8 mouse cellular contexts compared by ENCODE assay signal in genomic region chr16:4585642-4586530, GRCm38 (mm10). TPM values are rescaled to one million over a fixed set of nuclear protein-coding genes. Genes with fewer than 3 reads are reported as not detected.
DNase-seq lines count a peak whose midpoint lies in the region; ATAC-seq and TF ChIP-seq lines count a peak whose summit lies in the region.

No protein-coding gene starts in this region.

- H3K4me3 ChIP-seq in bone marrow macrophage, adult 2 months (ENCODE audit: insufficient read depth, low read length), result peak overlapping the region; percentile 66
- H3K4me3 ChIP-seq in hindbrain, embryonic 16.5 days (ENCODE audit: low read length), result peak overlapping the region; percentile 44
- H3K4me3 ChIP-seq in midbrain, postnatal 0 days (ENCODE audit: low read depth, low read length), result peak overlapping the region; percentile 56

- TF ChIP-seq CTCF in bone marrow macrophage, adult 2 months (IDR thresholded peaks at IDR 0.05; ENCODE audit: low read depth, low read length), result no peak
- TF ChIP-seq CTCF in midbrain, postnatal 0 days (IDR thresholded peaks at IDR 0.05), result no peak

- H3K27me3 ChIP-seq in hindbrain, embryonic 16.5 days (replicated peaks; ENCODE audit: control insufficient read depth, insufficient read depth, low read length), result no peaks in the 10 kb centered on the region
- no peaks in the 10 kb centered on the region for H3K27me3 ChIP-seq in midbrain, postnatal 0 days (ENCODE audit: insufficient read depth, low read length)

- peak overlapping the region; percentile 42; the same call in 1 of the 2 replicates for H3K27ac ChIP-seq in bone marrow macrophage, adult 2 months (ENCODE audit: insufficient read depth, low read depth, low read length)
- peak overlapping the region; percentile 31 for H3K27ac ChIP-seq in hindbrain, embryonic 16.5 days (ENCODE audit: low read depth, low read length)
- H3K27ac ChIP-seq in midbrain, postnatal 0 days (ENCODE audit: low read depth, low read length), result peak overlapping the region; percentile 62

- H3K9ac ChIP-seq in hindbrain, embryonic 16.5 days (ENCODE audit: low read depth, low read length), result peak overlapping the region; percentile 69
- H3K9ac ChIP-seq in midbrain, postnatal 0 days (replicated peaks; ENCODE audit: low read length, poor library complexity, severe bottlenecking), result peak overlapping the region; percentile 57

- peak; percentile 46 for DNase-seq in kidney, postnatal 10 days
- DNase-seq in kidney, adult 9 months, result no peak
- no peak for DNase-seq in midbrain, postnatal 0 days (ENCODE audit: low spot score)
- no peak for DNase-seq in frontal cortex, postnatal 10 days (ENCODE audit: low spot score in 2 of 2)
- DNase-seq in adrenal gland, adult 2 months, result no peak
- no peak for DNase-seq in layer of hippocampus, adult 18-20 months (ENCODE audit: low spot score in 2 of 2)

- H3K9me3 ChIP-seq in hindbrain, embryonic 16.5 days (ENCODE audit: control insufficient read depth, low read length), result no peaks in the 10 kb centered on the region
- no peaks in the 10 kb centered on the region for H3K9me3 ChIP-seq in midbrain, postnatal 0 days (ENCODE audit: low read length)

- H3K4me2 ChIP-seq in hindbrain, embryonic 16.5 days (ENCODE audit: low read length), result peak overlapping the region; percentile 67
- peak overlapping the region; percentile 90 for H3K4me2 ChIP-seq in midbrain, postnatal 0 days (ENCODE audit: low read depth, low read length, poor library complexity, severe bottlenecking)

- peaks cover 30% of the 10 kb centered on the region for H3K4me1 ChIP-seq in bone marrow macrophage, adult 2 months (ENCODE audit: control insufficient read depth, insufficient read depth, low read length)
- peaks cover 8% of the 10 kb centered on the region; the same call in 1 of the 2 replicates for H3K4me1 ChIP-seq in hindbrain, embryonic 16.5 days (ENCODE audit: control insufficient read depth, insufficient read depth, low read depth, low read length)
- no peaks in the 10 kb centered on the region for H3K4me1 ChIP-seq in midbrain, postnatal 0 days (ENCODE audit: insufficient read depth, low read length)

- 11% methylated on average over 14 of the region's 14 CpGs for WGBS in hindbrain, embryonic 16.5 days
- WGBS in midbrain, postnatal 0 days, result 8% methylated on average over 14 of the region's 14 CpGs

- peak; percentile 43 for ATAC-seq in hindbrain, embryonic 16.5 days
- ATAC-seq in midbrain, postnatal 0 days (ENCODE audit: low FRiP score), result peak; percentile 17; the same call in 1 of the 2 replicates

- peaks cover 4% of the 10 kb centered on the region; the same call in 1 of the 2 replicates for H3K36me3 ChIP-seq in hindbrain, embryonic 16.5 days (ENCODE audit: control insufficient read depth, insufficient read depth, low read length)
- H3K36me3 ChIP-seq in midbrain, postnatal 0 days (ENCODE audit: insufficient read depth, low read length), result no peaks in the 10 kb centered on the region; the same call in 1 of the 2 replicates

- TF ChIP-seq POLR2A in bone marrow macrophage, adult 2 months (IDR thresholded peaks at IDR 0.05; ENCODE audit: borderline replicate concordance, low read depth, low read length), result no peak

RNA-seq across cellular contexts. Expression of gene Glis2, which starts 8.6 kb away (rescaled TPM):
- 0.65 and 1.3 TPM in 2 replicates for polyA plus RNA-seq in bone marrow macrophage, adult 2 months (2012; ENCODE audit: insufficient read depth, insufficient read length, missing spikeins)
- polyA plus RNA-seq in hindbrain, embryonic 16.5 days (2015; fragmentation: Nextera tagmentation; extraction: Ambion mirVana), result 13.0 and 14.2 TPM in 2 replicates
- total RNA-seq in midbrain, postnatal 0 days (2014; rRNA removed), result 20.0 and 20.6 TPM in 2 replicates
- polyA plus RNA-seq in midbrain, postnatal 0 days (2015; fragmentation: Nextera tagmentation; extraction: Ambion mirVana), result 10.8 and 12.0 TPM in 2 replicates
- total RNA-seq in adrenal gland, adult 2 months (2021), result 10 to 100 TPM; 17.3 to 27.4 TPM
- polyA plus RNA-seq in adrenal gland, adult 2 months (2012; rRNA removed), result 28.9 and 29.3 TPM in 2 replicates
- total RNA-seq in layer of hippocampus, adult 18-20 months (2021), result 10 to 100 TPM in 1 of 2 experiments, 1 to 10 TPM in 1; 9.8 to 15.4 TPM

RNA-seq across cellular contexts. Expression of gene Tfap4, which starts 26.2 kb away (rescaled TPM):
- 7.1 and 8.0 TPM in 2 replicates for polyA plus RNA-seq in bone marrow macrophage, adult 2 months (2012; ENCODE audit: insufficient read depth, insufficient read length, missing spikeins)
- polyA plus RNA-seq in hindbrain, embryonic 16.5 days (2015; fragmentation: Nextera tagmentation; extraction: Ambion mirVana), result 8.5 and 10.6 TPM in 2 replicates
- total RNA-seq in midbrain, postnatal 0 days (2014; rRNA removed), result 6.7 and 6.8 TPM in 2 replicates
- 5.2 and 5.9 TPM in 2 replicates for polyA plus RNA-seq in midbrain, postnatal 0 days (2015; fragmentation: Nextera tagmentation; extraction: Ambion mirVana)
- total RNA-seq in adrenal gland, adult 2 months (2021), result 1 to 10 TPM; 3.8 to 6.7 TPM
- polyA plus RNA-seq in adrenal gland, adult 2 months (2012; rRNA removed), result 3.6 and 4.0 TPM in 2 replicates
- 1 to 10 TPM; 5.3 TPM for total RNA-seq in layer of hippocampus, adult 18-20 months (2021)

RNA-seq across cellular contexts. Expression of gene Pam16, which starts 38.9 kb away (rescaled TPM):
- polyA plus RNA-seq in bone marrow macrophage, adult 2 months (2012; ENCODE audit: insufficient read depth, insufficient read length, missing spikeins), result 27.3 and 39.7 TPM in 2 replicates
- 139 and 150 TPM in 2 replicates for polyA plus RNA-seq in hindbrain, embryonic 16.5 days (2015; fragmentation: Nextera tagmentation; extraction: Ambion mirVana)
- 31.7 and 40.2 TPM in 2 replicates for total RNA-seq in midbrain, postnatal 0 days (2014; rRNA removed)
- polyA plus RNA-seq in midbrain, postnatal 0 days (2015; fragmentation: Nextera tagmentation; extraction: Ambion mirVana), result 134 TPM in 2 replicates
- 100 to 1,000 TPM; 104 to 111 TPM for total RNA-seq in adrenal gland, adult 2 months (2021)
- 16.0 and 33.4 TPM in 2 replicates for polyA plus RNA-seq in adrenal gland, adult 2 months (2012; rRNA removed)
- 10 to 100 TPM; 79.8 to 81.0 TPM for total RNA-seq in layer of hippocampus, adult 18-20 months (2021)

RNA-seq across cellular contexts. Expression of gene Srl, which starts 44.3 kb away (rescaled TPM):
- polyA plus RNA-seq in bone marrow macrophage, adult 2 months (2012; ENCODE audit: insufficient read depth, insufficient read length, missing spikeins), result 1.6 and 3.8 TPM in 2 replicates
- 16.3 and 27.7 TPM in 2 replicates for polyA plus RNA-seq in hindbrain, embryonic 16.5 days (2015; fragmentation: Nextera tagmentation; extraction: Ambion mirVana)
- 34.4 and 59.9 TPM in 2 replicates for total RNA-seq in midbrain, postnatal 0 days (2014; rRNA removed)
- polyA plus RNA-seq in midbrain, postnatal 0 days (2015; fragmentation: Nextera tagmentation; extraction: Ambion mirVana), result 11.3 and 11.6 TPM in 2 replicates
- 10 to 100 TPM in 1 of 2 experiments, 1 to 10 TPM in 1; 6.8 to 13.2 TPM for total RNA-seq in adrenal gland, adult 2 months (2021)
- polyA plus RNA-seq in adrenal gland, adult 2 months (2012; rRNA removed), result 0.35 and 0.57 TPM in 2 replicates
- 10 to 100 TPM; 10.0 to 10.3 TPM for total RNA-seq in layer of hippocampus, adult 18-20 months (2021)

RNA-seq across cellular contexts. Expression of gene Vasn, which starts 53.9 kb away (rescaled TPM):
- 1.5 TPM in 1 of 2 replicates, not detected in the other for polyA plus RNA-seq in bone marrow macrophage, adult 2 months (2012; ENCODE audit: insufficient read depth, insufficient read length, missing spikeins)
- 6.0 and 7.0 TPM in 2 replicates for polyA plus RNA-seq in hindbrain, embryonic 16.5 days (2015; fragmentation: Nextera tagmentation; extraction: Ambion mirVana)
- 12.0 and 14.2 TPM in 2 replicates for total RNA-seq in midbrain, postnatal 0 days (2014; rRNA removed)
- 4.7 TPM in 2 replicates for polyA plus RNA-seq in midbrain, postnatal 0 days (2015; fragmentation: Nextera tagmentation; extraction: Ambion mirVana)
- total RNA-seq in adrenal gland, adult 2 months (2021), result 10 to 100 TPM in 1 of 2 experiments, 1 to 10 TPM in 1; 8.4 to 15.4 TPM
- 28.1 and 30.9 TPM in 2 replicates for polyA plus RNA-seq in adrenal gland, adult 2 months (2012; rRNA removed)
- 1 to 10 TPM; 4.5 to 5.3 TPM for total RNA-seq in layer of hippocampus, adult 18-20 months (2021)
